Mouse (Mus musculus): ENCODE measurements around the gene Pyy. TPM values are rescaled to one million over a fixed set of nuclear protein-coding genes. Genes with fewer than 3 reads are reported as not detected.

Gene Pyy
- total and polyA plus RNA-seq, 3 experiments, result not detected

DNA sequence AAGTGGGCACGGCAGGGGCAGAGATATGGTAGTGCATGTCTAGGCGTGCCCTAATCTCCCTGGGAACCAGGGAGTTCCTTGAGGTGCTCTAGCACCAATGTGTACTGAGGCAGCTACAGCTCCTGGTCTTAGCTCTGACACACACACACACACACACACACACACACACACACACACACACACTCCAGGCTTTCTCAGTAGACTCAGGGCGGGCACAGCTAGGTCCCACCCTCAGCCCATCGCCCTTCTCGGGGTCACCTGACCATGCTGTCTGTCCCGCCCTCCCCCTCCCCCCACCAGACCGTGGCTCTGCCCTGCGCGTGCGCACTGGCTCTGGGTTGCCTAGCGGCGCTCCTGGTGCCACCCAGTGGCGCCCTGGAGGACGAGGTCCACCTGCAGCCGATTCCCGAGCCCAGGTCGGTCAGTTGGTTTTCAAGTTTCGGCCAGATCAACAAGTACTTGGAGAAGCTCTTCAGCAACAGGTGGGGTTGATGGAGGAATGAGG lies 10.7 kb downstream of the Pyy start (continued):
- TF ChIP-seq NRF1 (IDR thresholded peaks at IDR 0.05; ENCODE audit: low read depth, low read length) (peak; percentile 94), MYC (IDR thresholded peaks at IDR 0.05; ENCODE audit: low read depth, low read length) (no peak), EP300 (IDR thresholded peaks at IDR 0.05; ENCODE audit: low read length) (no peak), JUND (conservative IDR thresholded peaks at IDR 0.05; ENCODE audit: low read depth, low read length) (no peak), CHD2 (IDR thresholded peaks at IDR 0.05; ENCODE audit: low read length) (peak; percentile 83; the same call in 1 of the 2 replicates), CHD1 (IDR thresholded peaks at IDR 0.05; ENCODE audit: low read depth, low read length) (no peak), ZKSCAN1 (IDR thresholded peaks at IDR 0.05; ENCODE audit: borderline replicate concordance, low read depth, low read length) (no peak), ZC3H11A (IDR thresholded peaks at IDR 0.05; ENCODE audit: low read depth, low read length) (no peak), SIN3A (IDR thresholded peaks at IDR 0.05; ENCODE audit: low read length) (no peak), MAX (IDR thresholded peaks at IDR 0.05; ENCODE audit: low read length) (no peak), ELF1 (IDR thresholded peaks at IDR 0.05; ENCODE audit: low read depth, low read length) (no peak)

DNA sequence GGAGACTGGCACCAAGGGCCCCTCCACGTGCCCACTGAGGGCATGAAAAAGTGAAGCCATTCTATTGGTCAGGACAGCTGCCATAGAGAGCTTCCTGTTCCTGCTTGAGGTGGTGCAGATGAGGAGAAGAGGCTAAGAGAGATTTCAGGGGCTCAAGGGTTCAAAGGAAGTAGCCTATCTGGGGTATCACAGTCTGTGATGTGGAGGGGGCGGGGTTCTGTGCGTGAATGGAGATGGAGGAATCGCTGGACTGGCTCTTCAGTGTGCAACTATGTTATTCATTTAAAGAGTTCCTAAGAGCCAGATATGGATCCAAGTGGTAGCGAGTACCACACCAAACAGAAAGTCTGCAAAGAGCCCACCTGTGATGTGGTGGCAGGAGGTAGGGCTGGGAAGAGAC lies 11.2 kb downstream of the Pyy start:
- peaks cover 8 to 13% of the 10 kb centered on the region in 2 experiments for H3K4me1 ChIP-seq (ENCODE audit: control insufficient read depth in 1 of 2, insufficient read depth in 2 of 2)
- TF ChIP-seq POLR2A (IDR thresholded peaks at IDR 0.05; ENCODE audit: low read depth, low read length), result no peak
- TF ChIP-seq ELF1 (IDR thresholded peaks at IDR 0.05; ENCODE audit: low read depth, low read length), result 0 out of 2 replicates have a peak, but pooled peaks have one; percentile 16
- TF ChIP-seq MAFK (IDR thresholded peaks at IDR 0.05; ENCODE audit: insufficient replicate concordance, low read length), result no peak
- 0 out of 2 replicates have a peak, but pooled peaks have one; percentile 1 for TF ChIP-seq NELFE (IDR thresholded peaks at IDR 0.05; ENCODE audit: low read depth, low read length)
- H3K36me3 ChIP-seq (replicated peaks in 1 of 2; ENCODE audit: control insufficient read depth in 1 of 2, insufficient read depth in 1 of 2, low read length in 1 of 2), result no peaks in the 10 kb centered on the region
- H3K9ac ChIP-seq (ENCODE audit: insufficient read depth, low read depth), result no peak overlapping the region
- dilution Hi-C loops (cut with MboI; ENCODE audit: extremely low pct_ligation_motif_present, extremely low pct_unique_long_range_greater_than_20kb, low sequenced_read_pairs) (no loop called here), in situ Hi-C loops (cut with MboI; ENCODE audit: low pct_ligation_motif_present, low pct_unique_long_range_greater_than_20kb, low sequenced_read_pairs) (loop anchor here (5.0 kb wide), 1 partner anchor 34 kb away; no protein-coding TSS in a partner anchor)
- no peak overlapping the region for H3K4me3 ChIP-seq (replicated peaks in 1 of 3; ENCODE audit: low read depth in 2 of 3, low read length in 2 of 3, poor library complexity in 1 of 3)
- H3K9me3 ChIP-seq (replicated peaks; ENCODE audit: low read length), result no peaks in the 10 kb centered on the region
- no peaks in the 10 kb centered on the region for H3K79me2 ChIP-seq (replicated peaks; ENCODE audit: control insufficient read depth, extremely low read depth, insufficient read depth, poor library complexity, severe bottlenecking)
- H3K4me2 ChIP-seq (ENCODE audit: insufficient read depth, low read depth, poor library complexity, severe bottlenecking), result peak overlapping the region; percentile 52
- no peak for DNase-seq (ENCODE audit: extremely low read depth)
- H3K27me3 ChIP-seq (replicated peaks), result peaks cover 97% of the 10 kb centered on the region
- H3K27ac ChIP-seq (ENCODE audit: insufficient read depth, low read depth), result no peak overlapping the region

DNA sequence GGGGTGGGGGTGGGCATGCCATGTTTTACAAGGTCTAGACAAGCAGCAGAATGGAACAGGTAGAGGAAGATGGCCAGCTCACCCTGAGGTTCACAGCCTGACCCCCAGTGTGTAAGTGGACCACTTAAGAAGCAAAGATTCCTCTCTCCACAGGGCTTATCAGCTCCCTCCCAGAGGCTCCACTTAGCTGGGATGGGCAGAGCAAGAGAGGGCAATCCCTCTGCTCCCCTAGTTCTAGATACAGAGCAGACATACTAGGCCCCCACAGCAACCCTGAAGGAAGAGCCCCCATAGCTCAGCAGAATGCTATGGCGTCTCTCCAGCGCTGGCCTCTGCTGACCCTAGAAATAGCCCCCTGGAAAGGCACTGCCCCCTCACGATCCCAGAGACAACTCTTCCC lies 12.0 kb downstream of the Pyy start:
- TF ChIP-seq POLR2AphosphoS2 (IDR thresholded peaks at IDR 0.05; ENCODE audit: low read depth, low read length) (no peak), NRF1 (IDR thresholded peaks at IDR 0.05; ENCODE audit: low read depth, low read length) (no peak), UBTF (IDR thresholded peaks at IDR 0.05; ENCODE audit: low read depth, low read length) (no peak), TBP (conservative IDR thresholded peaks at IDR 0.05; ENCODE audit: low read depth, low read length) (no peak), JUN (IDR thresholded peaks at IDR 0.05; ENCODE audit: insufficient read depth, low read depth, low read length) (no peak), SMC3 (IDR thresholded peaks at IDR 0.05; ENCODE audit: low read depth, low read length) (no peak), KAT2A (IDR thresholded peaks at IDR 0.05; ENCODE audit: insufficient replicate concordance, low read length) (no peak), ZMIZ1 (IDR thresholded peaks at IDR 0.05; ENCODE audit: low read depth, low read length) (no peak), IRF4 (IDR thresholded peaks at IDR 0.05; ENCODE audit: low read depth, low read length) (no peak)
- in situ Hi-C loops (cut with MboI; ENCODE audit: low pct_ligation_motif_present, low pct_unique_long_range_greater_than_20kb, low sequenced_read_pairs), result loop anchor here (5.0 kb wide), 1 partner anchor 33 kb away; no protein-coding TSS in a partner anchor
- no peaks in the 10 kb centered on the region for H3K36me3 ChIP-seq (replicated peaks in 1 of 2; ENCODE audit: control insufficient read depth in 1 of 2, insufficient read depth in 1 of 2, low read length in 1 of 2)
- no peak for DNase-seq (ENCODE audit: extremely low read depth)
- no peak overlapping the region for H3K4me2 ChIP-seq (ENCODE audit: insufficient read depth, low read depth, poor library complexity, severe bottlenecking)
- H3K9me3 ChIP-seq (replicated peaks; ENCODE audit: low read length), result no peaks in the 10 kb centered on the region
- dilution Hi-C loops (cut with MboI; ENCODE audit: extremely low pct_ligation_motif_present, extremely low pct_unique_long_range_greater_than_20kb, low sequenced_read_pairs), result no loop called here
- peaks cover 95% of the 10 kb centered on the region for H3K27me3 ChIP-seq (replicated peaks)
- H3K4me3 ChIP-seq (replicated peaks in 1 of 3; ENCODE audit: low read depth in 2 of 3, low read length in 2 of 3, poor library complexity in 1 of 3), result no peak overlapping the region
- H3K9ac ChIP-seq (ENCODE audit: insufficient read depth, low read depth), result no peak overlapping the region
- H3K4me1 ChIP-seq (ENCODE audit: control insufficient read depth in 1 of 2, insufficient read depth in 2 of 2), result peaks cover 8 to 10% of the 10 kb centered on the region in 2 experiments
- H3K79me2 ChIP-seq (replicated peaks; ENCODE audit: control insufficient read depth, extremely low read depth, insufficient read depth, poor library complexity, severe bottlenecking), result no peaks in the 10 kb centered on the region
- H3K27ac ChIP-seq (ENCODE audit: insufficient read depth, low read depth), result no peak overlapping the region
